Mouse (Mus musculus) kidney, postnatal 14 days (tissue): ENCODE measurements around the gene Pafah1b2.

Experiments used
- DNase-seq: peaks from one replicate; pipeline ENCODE4 v3.0.0; 2022; ENCODE audit warnings: mixed read lengths

Gene Pafah1b2

DNA sequence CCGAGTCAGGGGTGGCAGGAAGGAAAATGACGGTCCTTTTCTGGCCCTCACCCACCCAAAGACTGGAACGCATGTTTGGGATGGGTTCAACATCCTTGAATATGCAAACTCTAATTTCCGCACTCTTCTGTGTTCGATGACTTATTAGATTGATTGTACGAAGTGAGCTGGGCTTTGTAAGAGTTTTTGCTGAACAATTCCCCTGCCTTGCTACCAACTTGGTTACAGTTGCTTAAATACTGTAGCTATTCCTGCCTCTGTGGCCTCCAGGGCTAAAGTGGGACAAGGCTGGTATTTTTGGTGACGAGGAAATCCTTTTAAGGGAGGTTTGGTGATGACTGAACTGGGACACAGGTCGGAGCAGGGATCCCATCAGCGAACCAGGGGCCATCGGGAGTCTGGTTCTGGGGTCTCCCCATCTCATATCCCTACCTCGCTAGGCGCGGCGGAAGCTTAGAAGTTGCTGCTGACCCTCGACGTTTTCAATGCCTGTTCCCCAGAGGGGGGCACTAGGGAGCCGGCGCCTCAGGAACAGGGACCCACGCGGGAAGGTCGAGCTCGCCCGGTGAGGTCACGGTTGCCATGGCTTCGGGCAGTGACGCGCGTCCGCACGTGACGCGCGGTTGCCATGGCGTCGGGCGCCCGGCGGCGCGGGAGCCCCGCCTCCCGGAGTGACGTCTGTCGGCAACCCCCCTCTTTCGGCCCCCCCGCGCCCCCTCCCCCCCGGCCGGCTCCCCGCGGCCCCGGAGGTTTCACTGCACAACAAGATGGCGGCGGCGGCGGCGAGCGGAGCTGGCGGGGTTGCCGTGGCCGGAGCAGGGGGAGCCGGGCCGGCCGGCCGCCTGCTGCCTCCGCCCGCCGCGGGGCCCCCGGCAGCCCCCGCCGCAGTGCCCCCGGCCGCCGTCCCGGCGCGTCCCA lies at the start of gene Pafah1b2, which contains the start of gene Sik3:
Gene Pafah1b2, minus strand, starts transcription at position 600 of the 918 bp plus-strand sequence.
Gene Sik3, plus strand, starts transcription at position 730 of the 918 bp plus-strand sequence.
- DNase-seq = peak; percentile 98

DNA sequence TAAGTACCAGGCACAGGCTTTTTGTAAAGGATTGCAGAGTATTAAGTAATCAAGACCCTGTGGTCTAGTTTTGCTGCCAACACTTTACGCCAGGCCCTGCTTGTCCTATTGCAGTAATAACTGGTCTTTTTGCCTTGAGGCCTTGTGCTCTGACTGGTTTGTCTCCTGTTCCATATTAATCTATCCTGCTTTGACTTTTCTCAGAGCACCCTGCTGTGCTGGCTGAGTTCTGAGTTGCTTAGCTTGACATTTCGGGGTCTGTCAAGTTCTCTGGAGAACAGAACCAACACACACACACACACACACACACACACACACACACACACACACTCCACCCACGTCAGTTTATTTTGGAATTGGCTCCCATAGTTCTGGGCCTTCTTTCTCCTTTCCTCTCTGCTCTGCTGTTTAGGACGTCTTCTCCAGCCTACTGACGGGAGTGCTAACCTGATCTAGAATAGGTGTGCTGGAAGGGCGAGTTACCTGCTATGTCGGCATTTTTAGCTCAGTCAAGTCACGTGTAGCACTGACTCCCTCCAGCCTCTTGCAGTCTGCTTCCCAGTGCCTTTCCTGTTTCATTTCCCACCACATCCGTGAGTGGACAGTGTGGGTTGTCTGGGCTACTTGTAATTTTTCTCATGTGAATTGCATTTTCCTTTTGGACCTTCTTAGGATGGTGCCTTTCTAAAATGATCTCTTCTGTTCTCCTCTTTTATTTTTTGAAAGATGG lies 49.4 kb upstream of the Pafah1b2 start:
- peak; percentile 39 for DNase-seq

GRCm38 (mm10) chr9:46060249-46060648 lies 47.8 kb upstream of the Pafah1b2 start:
- DNase-seq = no peak

GRCm38 (mm10) chr9:46058065-46058464 lies 45.6 kb upstream of the Pafah1b2 start:
- DNase-seq = no peak

DNA sequence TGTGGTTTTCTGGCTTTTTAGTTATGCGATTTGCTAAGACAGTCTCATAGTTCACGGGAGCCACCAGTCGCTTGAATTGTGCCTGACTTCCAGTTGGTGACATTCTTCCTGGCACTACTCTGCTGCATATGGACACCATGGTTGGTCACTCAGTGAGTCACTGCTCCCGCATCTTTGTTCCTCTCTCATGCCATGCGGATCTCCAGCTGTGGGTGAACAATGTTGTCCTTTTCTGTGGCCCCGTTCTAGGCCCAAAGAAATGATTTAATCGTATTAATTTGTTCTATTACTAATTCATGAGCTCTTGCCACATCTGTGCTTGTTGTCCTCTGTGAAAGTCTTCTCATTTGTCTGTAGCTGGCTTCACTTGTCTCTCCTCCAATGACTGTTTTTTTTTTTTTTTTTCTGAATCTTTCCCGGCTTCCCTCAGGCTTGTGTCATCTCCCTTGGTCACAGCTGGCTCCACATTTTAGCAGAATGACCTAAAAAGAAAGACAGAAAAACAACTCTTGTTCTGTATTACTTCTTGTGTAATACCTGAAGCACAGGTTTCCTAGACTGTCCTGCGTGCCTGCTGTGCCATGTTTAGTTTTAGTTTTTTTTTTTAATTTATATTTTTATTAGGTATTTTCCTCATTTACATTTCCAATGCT lies 40.6 kb upstream of the Pafah1b2 start:
- DNase-seq = no peak

DNA sequence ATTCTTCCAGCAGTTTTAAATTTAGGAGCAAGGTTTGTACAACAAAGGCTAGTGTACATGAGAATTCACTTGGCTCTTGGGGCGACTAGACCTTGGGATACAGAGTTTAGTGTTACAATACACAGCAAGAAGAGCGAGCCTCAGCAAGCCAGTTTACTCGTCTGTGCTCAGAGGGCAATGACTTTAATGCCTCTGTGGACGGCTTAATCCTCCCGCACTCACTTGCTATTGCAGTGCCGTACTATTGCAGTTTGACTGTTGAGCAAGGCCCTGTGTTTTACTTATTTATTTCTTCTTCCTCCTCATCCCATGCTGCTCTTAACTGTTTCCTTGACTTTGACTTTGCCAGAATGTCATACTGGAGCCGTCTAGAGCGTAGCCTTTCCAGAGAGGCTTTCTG lies 37.7 kb upstream of the Pafah1b2 start:
- no peak for DNase-seq

DNA sequence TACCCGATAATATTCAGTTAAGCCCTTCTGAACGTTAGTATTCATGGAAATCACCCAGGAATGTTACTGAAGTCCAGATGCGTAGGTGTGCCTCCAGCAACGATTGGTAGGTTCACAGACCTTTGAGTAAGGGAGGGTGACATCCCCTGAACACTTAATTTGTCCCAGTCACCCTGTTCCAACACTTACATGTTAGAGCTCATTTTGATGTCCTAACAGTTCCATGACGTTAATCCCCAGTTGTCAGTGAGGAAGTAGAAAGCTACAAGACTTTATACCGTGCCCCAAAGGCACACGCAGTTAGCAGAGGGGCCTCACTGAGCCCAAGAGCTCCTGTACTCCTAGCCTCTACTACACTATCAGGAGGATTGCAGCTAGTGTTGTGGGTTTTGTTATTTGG lies 37.0 kb upstream of the Pafah1b2 start:
- DNase-seq = no peak

GRCm38 (mm10) chr9:46046724-46047517 lies 34.4 kb upstream of the Pafah1b2 start:
- DNase-seq = no peak

DNA sequence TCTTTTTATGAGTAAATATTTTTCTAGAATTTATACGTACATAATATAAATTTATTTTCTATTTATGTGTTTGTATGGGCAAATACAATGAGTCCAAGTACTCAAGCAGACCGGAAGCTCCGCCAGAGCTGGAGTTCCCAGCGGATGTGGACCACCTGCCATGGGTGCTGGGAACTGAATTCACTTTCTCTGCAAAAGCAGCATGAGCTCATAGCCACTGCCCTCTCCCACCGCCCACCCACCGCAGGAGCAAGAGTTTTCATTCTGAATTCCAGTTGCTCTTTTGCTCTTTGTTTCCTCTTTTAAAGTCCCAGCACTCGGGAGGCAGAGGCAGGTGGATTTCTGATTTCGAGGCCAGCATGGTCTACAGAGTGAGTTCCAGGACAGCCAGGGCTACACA lies 31.1 kb upstream of the Pafah1b2 start:
- no peak for DNase-seq

DNA sequence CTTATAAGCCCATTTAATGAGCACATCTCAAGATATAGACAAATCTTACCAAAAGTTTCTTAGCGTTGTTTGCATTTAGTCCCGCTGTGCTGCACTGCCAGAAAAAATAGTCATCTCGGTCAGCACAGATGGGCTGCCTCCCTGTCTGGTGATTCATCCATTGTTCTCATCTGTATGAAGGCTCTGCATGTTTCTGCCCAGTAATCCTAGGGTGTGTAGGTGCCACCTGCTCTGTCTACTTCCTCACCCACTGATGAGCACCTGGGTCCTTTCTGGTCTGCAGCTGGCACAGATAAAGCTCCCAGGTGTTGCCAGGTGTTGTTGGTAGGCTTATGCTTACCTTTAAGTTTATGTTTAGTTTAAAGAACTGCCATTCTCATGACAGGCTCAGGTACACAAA lies 29.9 kb upstream of the Pafah1b2 start:
- DNase-seq = no peak

GRCm38 (mm10) chr9:46041186-46041585 lies 28.7 kb upstream of the Pafah1b2 start:
- no peak for DNase-seq

GRCm38 (mm10) chr9:46038786-46039185 lies 26.3 kb upstream of the Pafah1b2 start:
- DNase-seq = peak; percentile 47

DNA sequence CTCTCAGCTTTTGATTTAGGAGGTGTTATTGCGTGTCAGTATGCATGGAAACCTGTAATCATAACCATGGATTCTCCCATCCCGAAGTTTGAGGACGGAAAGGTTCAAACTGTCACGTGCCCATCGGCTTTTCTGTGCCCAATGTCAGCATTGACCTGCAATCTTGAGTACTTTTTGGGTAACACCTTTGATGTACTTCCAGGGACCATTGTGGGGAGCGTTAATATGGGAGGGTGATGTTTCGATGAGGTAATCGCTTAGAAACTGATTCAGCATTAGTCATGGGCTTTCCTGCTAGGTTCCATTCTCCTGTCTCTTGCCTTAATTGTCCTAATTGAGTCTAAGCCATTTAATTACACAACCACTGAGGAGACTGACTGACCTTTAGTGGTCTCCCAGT lies 24.4 kb upstream of the Pafah1b2 start:
- no peak for DNase-seq

GRCm38 (mm10) chr9:46035290-46035871 lies 22.9 kb upstream of the Pafah1b2 start:
- DNase-seq = peak; percentile 43

GRCm38 (mm10) chr9:46033862-46034261 lies 21.4 kb upstream of the Pafah1b2 start:
- DNase-seq = no peak

DNA sequence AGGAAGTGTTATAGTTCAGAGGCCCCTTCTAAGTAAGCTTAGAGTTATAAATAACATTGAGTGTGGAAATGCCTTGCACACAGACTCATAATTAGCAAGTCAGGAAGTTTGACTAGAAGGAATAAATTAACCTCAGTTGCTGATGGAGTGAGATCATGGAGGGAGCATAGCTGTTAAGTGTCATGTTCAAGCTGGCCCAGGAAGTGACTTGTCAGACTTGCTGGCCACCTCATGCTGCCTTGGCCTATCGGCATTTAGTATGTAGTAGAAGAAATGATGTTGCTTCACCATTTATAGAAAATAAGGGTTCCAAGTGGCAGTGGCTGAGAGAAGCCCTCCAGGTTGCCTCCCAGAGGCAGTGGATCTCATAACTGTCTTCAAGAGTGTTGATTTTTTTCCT lies 20.6 kb upstream of the Pafah1b2 start:
- DNase-seq = no peak

GRCm38 (mm10) chr9:46032190-46032589 lies 19.7 kb upstream of the Pafah1b2 start:
- peak; percentile 73 for DNase-seq

GRCm38 (mm10) chr9:46030968-46031367 lies 18.5 kb upstream of the Pafah1b2 start:
- no peak for DNase-seq

DNA sequence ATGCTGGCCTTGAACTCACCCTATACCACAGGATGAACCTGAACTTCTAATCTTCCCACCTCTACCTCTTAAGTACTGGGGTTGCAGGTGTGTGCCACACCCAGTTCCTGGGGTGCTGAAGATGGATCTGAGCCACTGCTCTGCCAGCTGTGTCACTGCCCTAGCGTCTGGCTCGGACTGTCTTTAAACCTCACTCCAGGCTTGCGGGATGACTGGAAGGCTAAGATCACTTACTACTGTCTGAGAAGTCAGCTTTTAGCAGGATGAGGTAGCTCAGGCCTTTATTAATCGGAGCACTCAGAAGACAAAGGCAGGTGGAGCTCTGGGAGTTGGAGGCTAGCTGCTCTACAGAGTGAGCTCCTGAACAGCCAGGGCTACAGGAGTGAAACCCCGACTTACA lies 17.7 kb upstream of the Pafah1b2 start:
- DNase-seq = no peak

- no peak for DNase-seq
Measured at GRCm38 (mm10) chr9:46029534-46029933, 17.0 kb upstream of the Pafah1b2 start.

- DNase-seq = peak; percentile 37
Measured at GRCm38 (mm10) chr9:46027994-46028393, 15.5 kb upstream of the Pafah1b2 start.
